Mouse (Mus musculus) embryonic facial prominence, embryonic 11.5 days (tissue): Measurements from ENCODE around the gene Dll3. TPM values are rescaled to one million over a fixed set of nuclear protein-coding genes. Genes with fewer than 3 reads are reported as not detected.

Source experiments
- ATAC-seq: fragments of 200-750 bp; cut with Nextera tagmentation; replicated peaks from 2 replicates; pipeline ENCODE4 v1.8.0; 2017; ENCODE audit warnings: low read depth; ENCODE audit not compliant: insufficient number of reproducible peaks, low FRiP score, low TSS enrichment
- DNase-seq: peaks from one replicate; pipeline ENCODE4 v3.0.0-alpha.2; 2015; ENCODE audit warnings: low spot score
- H3K27ac ChIP-seq: fragments of 300-500 bp; sonication (generic); replicated peaks from 2 replicates; pipeline ENCODE4 v1.5.1; 2014; ENCODE audit warnings: mild to moderate bottlenecking, low read depth, low read length, control low read depth
- H3K27me3 ChIP-seq: fragments of 300-500 bp; sonication (generic); 2 replicates; pipeline ENCODE4 v1.6.1; 2014; ENCODE audit warnings: mild to moderate bottlenecking, low read length, moderate library complexity, mixed read lengths; ENCODE audit not compliant: control insufficient read depth, insufficient read depth
- H3K36me3 ChIP-seq: fragments of 300-500 bp; sonication (generic); replicated peaks from 2 replicates; pipeline ENCODE4 v1.6.1; 2014; ENCODE audit warnings: low read depth, mild to moderate bottlenecking, low read length, moderate library complexity, mixed read lengths; ENCODE audit not compliant: control insufficient read depth, insufficient read depth
- H3K4me1 ChIP-seq: fragments of 300-500 bp; sonication (generic); 2 replicates; pipeline ENCODE4 v1.6.1; 2014; ENCODE audit warnings: low read length, mixed read lengths; ENCODE audit not compliant: control insufficient read depth, insufficient read depth
- H3K4me2 ChIP-seq: fragments of 300-500 bp; sonication (generic); 2 replicates; pipeline ENCODE4 v1.6.1; 2014; ENCODE audit warnings: low read depth, mild to moderate bottlenecking, control low read depth, low read length, moderate library complexity
- H3K4me3 ChIP-seq: fragments of 300-500 bp; sonication (generic); 2 replicates; pipeline ENCODE4 v1.5.1; 2014; ENCODE audit warnings: low read depth, low read length, control low read depth
- H3K9ac ChIP-seq: fragments of 300-500 bp; sonication (generic); replicated peaks from 2 replicates; pipeline ENCODE4 v1.6.1; 2014; ENCODE audit warnings: mild to moderate bottlenecking, control low read depth, low read length
- H3K9me3 ChIP-seq: fragments of 300-500 bp; sonication (generic); replicated peaks from 2 replicates; pipeline ENCODE4 v1.6.1; 2016; ENCODE audit warnings: mild to moderate bottlenecking, low read length, inconsistent platforms, mixed read lengths; ENCODE audit not compliant: control insufficient read depth
- WGBS: fragments of 180-500 bp; shearing (Covaris S2); extraction: QIAGEN DNeasy Blood & Tissue Kit; methylation state at CpG from one replicate; pipeline ENCODE4 v1.1.7; 2014; 5-methylcytosine and 5-hydroxymethylcytosine counted together
- polyA plus RNA-seq: library from polyadenylated mRNA; unstranded; fragments of >200 nt; fragmentation: Nextera tagmentation; extraction: Ambion mirVana; gene quantifications from 2 replicates; pipeline ENCODE4 v1.2.1, GENCODE M21; 2014

Gene Dll3
- polyA plus RNA-seq, 1 experiment from 2014 or later = 9.9 TPM

GRCm38 (mm10) chr7:28305641-28306040 lies 3.6 kb upstream of the Dll3 start:
- peaks cover 5% of the 10 kb centered on the region for H3K4me1 ChIP-seq
- H3K4me2 ChIP-seq = no peak overlapping the region
- no peak overlapping the region for H3K4me3 ChIP-seq
- DNase-seq (no peak), ATAC-seq (no peak)
- H3K36me3 ChIP-seq = peaks cover 9% of the 10 kb centered on the region
- no peak overlapping the region for H3K9ac ChIP-seq
- no peak overlapping the region for H3K27ac ChIP-seq
- H3K9me3 ChIP-seq = no peaks in the 10 kb centered on the region
- 94% methylated on average over 10 of the region's 10 CpGs for WGBS
- peaks cover 15% of the 10 kb centered on the region for H3K27me3 ChIP-seq

GRCm38 (mm10) chr7:28298837-28299625 lies 3.0 kb downstream of the Dll3 start:
- peaks cover 60% of the 10 kb centered on the region for H3K27me3 ChIP-seq
- ATAC-seq (no peak), DNase-seq (peak; percentile 82)
- H3K4me3 ChIP-seq = 0 out of 2 replicates have a peak overlapping the region, but pooled peaks have one; percentile 10
- H3K4me2 ChIP-seq = peak overlapping the region; percentile 36; the same call in 1 of the 2 replicates
- peaks cover 5% of the 10 kb centered on the region for H3K4me1 ChIP-seq
- no peak overlapping the region for H3K27ac ChIP-seq
- peak overlapping the region; percentile 25; the same call in 1 of the 2 replicates for H3K9ac ChIP-seq
- 12% methylated on average over 43 of the region's 43 CpGs for WGBS
- no peaks in the 10 kb centered on the region for H3K36me3 ChIP-seq
- H3K9me3 ChIP-seq = no peaks in the 10 kb centered on the region

GRCm38 (mm10) chr7:28294481-28294880 lies 7.6 kb downstream of the Dll3 start:
- peak overlapping the region; percentile 52 for H3K9ac ChIP-seq
- DNase-seq (peak; percentile 87), ATAC-seq (peak; percentile 58)
- H3K27ac ChIP-seq = no peak overlapping the region
- WGBS = 3% methylated on average over 59 of the region's 63 CpGs
- peak overlapping the region; percentile 46 for H3K4me3 ChIP-seq
- H3K4me2 ChIP-seq = peak overlapping the region; percentile 86
- peaks cover 64% of the 10 kb centered on the region for H3K27me3 ChIP-seq
- no peaks in the 10 kb centered on the region; the same call in 1 of the 2 replicates for H3K4me1 ChIP-seq
- H3K9me3 ChIP-seq = no peaks in the 10 kb centered on the region
- no peaks in the 10 kb centered on the region for H3K36me3 ChIP-seq

GRCm38 (mm10) chr7:28290638-28291590 lies 11.1 kb downstream of the Dll3 start, which contains the start of gene Selenov:
Gene Selenov, minus strand, starts transcription at chr7:28291186.
- 1% methylated on average over 52 of the region's 52 CpGs for WGBS
- Histone ChIP-seq H3K4me3 (peak within 1 kb of the TSS; percentile 21), H3K9ac (no peak within 1 kb of the TSS), H3K36me3 (no peaks in the 10 kb centered on the region), H3K27me3 (peaks cover 57% of the 10 kb centered on the region), H3K4me1 (no peaks in the 10 kb centered on the region; the same call in 1 of the 2 replicates), H3K9me3 (no peaks in the 10 kb centered on the region), H3K27ac (no peak within 1 kb of the TSS), H3K4me2 (peak within 1 kb of the TSS; percentile 32)
- ATAC-seq (peak; percentile 16; the same call in 1 of the 2 replicates), DNase-seq (peak; percentile 54)

- Histone ChIP-seq H3K27ac (no peak overlapping the region), H3K36me3 (no peaks in the 10 kb centered on the region), H3K9me3 (no peaks in the 10 kb centered on the region), H3K4me2 (peak overlapping the region; percentile 32), H3K4me1 (no peaks in the 10 kb centered on the region; the same call in 1 of the 2 replicates), H3K27me3 (peaks cover 53% of the 10 kb centered on the region), H3K9ac (no peak overlapping the region), H3K4me3 (peak overlapping the region; percentile 21)
- WGBS = 2% methylated on average over 17 of the region's 18 CpGs
- ATAC-seq (no peak), DNase-seq (peak; percentile 30)
These were observed 11.9 kb downstream of the Dll3 start for GRCm38 (mm10) chr7:28290165-28290564.

- H3K4me2 ChIP-seq = no peak overlapping the region
- no peaks in the 10 kb centered on the region for H3K27me3 ChIP-seq
- H3K27ac ChIP-seq = no peak overlapping the region
- no peaks in the 10 kb centered on the region for H3K36me3 ChIP-seq
- H3K4me1 ChIP-seq = no peaks in the 10 kb centered on the region
- no peaks in the 10 kb centered on the region for H3K9me3 ChIP-seq
- WGBS = 79% methylated on average over 7 of the region's 7 CpGs
- H3K4me3 ChIP-seq = no peak overlapping the region
- H3K9ac ChIP-seq = no peak overlapping the region
- DNase-seq (no peak), ATAC-seq (no peak)
These were observed 21.4 kb downstream of the Dll3 start for GRCm38 (mm10) chr7:28280630-28281029.

GRCm38 (mm10) chr7:28278279-28278652 lies 23.8 kb downstream of the Dll3 start:
- H3K4me3 ChIP-seq = peak overlapping the region; percentile 59
- no peaks in the 10 kb centered on the region for H3K27me3 ChIP-seq
- WGBS = 88% methylated on average over 7 of the region's 7 CpGs
- peak overlapping the region; percentile 90 for H3K9ac ChIP-seq
- 0 out of 2 replicates have a peak, but pooled peaks have one; percentile 14 for ATAC-seq
- no peaks in the 10 kb centered on the region for H3K36me3 ChIP-seq
- H3K4me2 ChIP-seq = peak overlapping the region; percentile 85
- no peaks in the 10 kb centered on the region for H3K9me3 ChIP-seq
- no peaks in the 10 kb centered on the region for H3K4me1 ChIP-seq
- DNase-seq = no peak
- 0 out of 2 replicates have a peak overlapping the region, but pooled peaks have one; percentile 52 for H3K27ac ChIP-seq
